Mouse (Mus musculus) stomach, postnatal 0 days (tissue): ENCODE results near the gene Lrrc15.

Source experiments
- CTCF ChIP-seq: IDR thresholded peaks from 2 replicates; pipeline ENCODE4 v1.5.1; 2016; ENCODE audit warnings: antibody characterized with exemption, low read depth, mild to moderate bottlenecking, moderate library complexity
- EP300 ChIP-seq: optimal IDR thresholded peaks from 2 replicates; pipeline ENCODE3; 2016; ENCODE audit warnings: antibody characterized with exemption

GRCm38 (mm10) chr16:30302686-30303085, 19.6 kb upstream of the Lrrc15 start:
- TF ChIP-seq CTCF (no peak), EP300 (no peak)
